Mouse (Mus musculus): ENCODE results near the gene Ppm1l.

Gene Ppm1l

GRCm38 (mm10) chr3:69446989-69447388, 130.3 kb downstream of the Ppm1l start:
- no peak for DNase-seq

GRCm38 (mm10) chr3:69449041-69449440, 132.4 kb downstream of the Ppm1l start:
- DNase-seq = no peak

GRCm38 (mm10) chr3:69454330-69454729, 137.7 kb downstream of the Ppm1l start:
- DNase-seq = no peak

- DNase-seq = no peak
These were observed 139.4 kb downstream of the Ppm1l start for GRCm38 (mm10) chr3:69456071-69456470.

- DNase-seq = no peak
These were observed 142.1 kb downstream of the Ppm1l start for GRCm38 (mm10) chr3:69458756-69459155.

DNA sequence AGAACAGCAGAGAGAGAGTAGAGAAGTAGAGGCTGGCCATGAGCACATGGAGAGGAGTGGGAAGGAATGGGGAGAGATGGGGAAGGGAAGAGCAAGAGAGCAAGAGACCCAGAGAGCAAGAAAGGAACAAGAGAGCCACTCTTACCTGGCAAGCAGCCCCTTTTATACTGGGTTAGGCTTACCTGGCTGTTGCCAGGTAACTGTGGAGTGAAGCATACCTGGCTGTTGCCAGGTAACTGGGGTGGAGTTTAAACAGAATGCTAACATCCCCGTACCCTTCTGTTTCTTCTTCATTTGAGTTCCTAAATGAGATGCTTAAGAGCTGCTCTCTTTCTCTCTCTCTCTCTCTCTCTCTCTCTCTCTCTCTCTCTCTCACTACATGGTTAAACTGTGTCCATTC, 145.3 kb downstream of the Ppm1l start:
- DNase-seq = no peak

DNA sequence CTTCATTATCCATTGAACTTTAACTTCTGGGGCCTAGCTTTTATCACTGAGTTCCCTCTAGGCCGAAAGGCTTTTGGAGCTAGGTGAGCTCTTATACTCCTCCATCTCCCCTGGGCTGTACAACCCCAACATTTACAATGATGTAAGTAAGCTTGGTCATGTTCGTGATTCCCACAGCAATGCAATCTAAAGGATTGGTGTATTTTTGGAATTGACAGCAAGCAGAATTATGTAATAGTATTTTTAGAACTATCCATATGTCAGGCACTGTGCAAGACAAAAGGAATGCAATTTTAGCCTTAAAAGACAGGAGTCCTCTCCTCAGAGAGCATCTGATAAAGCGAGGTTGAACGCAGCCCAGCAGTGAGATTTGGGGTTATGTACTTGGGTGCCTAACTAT, 149.1 kb downstream of the Ppm1l start:
- no peak for DNase-seq

GRCm38 (mm10) chr3:69468280-69469008, 151.8 kb downstream of the Ppm1l start:
- DNase-seq = no peak

DNA sequence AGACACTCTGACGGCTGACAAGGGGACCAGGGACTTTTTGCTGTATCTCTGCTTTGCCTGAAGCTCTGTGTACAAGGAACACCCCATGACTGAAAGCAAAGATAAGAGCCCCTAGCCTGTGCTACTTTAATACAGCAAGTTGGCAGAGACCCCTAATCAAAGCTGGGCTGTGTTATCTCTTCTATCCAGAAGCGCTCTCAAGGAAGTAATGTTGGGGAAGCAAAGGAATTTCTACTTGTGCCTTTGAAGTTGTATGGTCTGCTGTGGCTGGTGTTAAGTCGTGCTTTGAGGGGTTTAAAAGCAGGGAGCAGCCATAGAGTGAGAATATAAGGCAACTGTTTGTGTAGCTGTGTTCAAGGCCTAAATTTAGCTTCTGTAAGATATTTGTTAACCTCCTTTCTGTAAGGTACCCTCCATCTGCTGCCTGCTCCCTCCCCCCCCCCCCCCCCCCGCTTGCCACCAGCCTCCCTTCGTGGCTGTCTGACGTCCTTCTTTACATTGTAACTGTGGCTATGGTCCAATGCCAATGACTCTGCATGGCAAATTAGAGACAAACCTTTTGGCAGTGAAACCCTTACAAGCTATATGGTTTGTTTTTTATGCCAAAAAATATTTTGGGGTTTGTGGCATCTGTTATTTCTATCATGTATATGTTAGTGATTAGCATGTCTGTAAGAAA, 152.9 kb downstream of the Ppm1l start:
- DNase-seq = no peak

GRCm38 (mm10) chr3:69470142-69470796, 153.6 kb downstream of the Ppm1l start:
- DNase-seq = no peak

GRCm38 (mm10) chr3:69475850-69476450, 159.3 kb downstream of the Ppm1l start:
- no peak for DNase-seq

- DNase-seq = peak; percentile 55
These were observed 163.3 kb downstream of the Ppm1l start for GRCm38 (mm10) chr3:69479937-69480336.

GRCm38 (mm10) chr3:69481835-69482234, 165.2 kb downstream of the Ppm1l start:
- DNase-seq = peak; percentile 90

GRCm38 (mm10) chr3:69484006-69484574, 167.4 kb downstream of the Ppm1l start:
- DNase-seq = no peak

DNA sequence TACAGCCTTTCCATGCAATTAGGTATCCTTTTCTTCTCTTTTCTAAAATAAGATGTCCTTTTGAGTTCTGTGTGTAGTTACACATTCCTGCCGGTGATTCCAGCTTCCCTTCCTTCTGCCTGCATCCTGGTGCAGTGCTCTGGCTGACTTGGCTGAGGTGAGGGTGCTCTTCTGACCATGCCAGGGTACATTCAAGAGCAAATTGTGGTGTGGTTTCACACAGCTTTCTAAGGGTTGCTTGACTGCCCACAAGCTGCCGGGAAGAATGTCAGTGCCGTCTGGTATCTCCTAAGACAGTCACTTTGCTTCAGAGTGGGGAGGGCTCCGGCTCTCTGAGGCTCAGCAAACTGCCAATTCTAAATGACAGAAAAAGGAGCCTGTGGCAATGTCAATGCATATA, 167.9 kb downstream of the Ppm1l start:
- peak; percentile 53 for DNase-seq

GRCm38 (mm10) chr3:69485347-69485746, 168.7 kb downstream of the Ppm1l start:
- DNase-seq = no peak

DNA sequence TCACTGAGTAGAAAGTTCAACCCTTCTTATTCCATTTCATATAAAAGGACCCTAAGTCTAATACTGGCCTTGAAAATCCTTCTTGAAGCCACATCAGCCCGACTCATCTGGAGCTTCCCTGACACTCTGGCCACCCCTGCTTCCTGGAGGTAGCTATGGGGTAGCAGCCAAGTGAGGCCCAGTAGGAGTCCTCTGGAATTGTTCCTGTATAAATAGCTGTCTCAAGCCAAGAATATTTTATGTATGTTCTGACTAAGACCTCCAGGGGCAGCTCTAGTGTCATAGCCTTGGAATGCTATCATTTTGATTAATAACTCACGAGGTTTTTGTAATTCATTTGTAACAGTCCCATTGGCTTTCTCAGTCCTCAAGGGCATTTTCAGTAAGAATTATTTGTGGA, 169.1 kb downstream of the Ppm1l start:
- DNase-seq = no peak

GRCm38 (mm10) chr3:69487471-69487870, 170.8 kb downstream of the Ppm1l start:
- no peak for DNase-seq

- DNase-seq = peak; percentile 68
These were observed 173.0 kb downstream of the Ppm1l start for GRCm38 (mm10) chr3:69489669-69490068.

GRCm38 (mm10) chr3:69490981-69491681, 174.5 kb downstream of the Ppm1l start:
- DNase-seq = no peak

GRCm38 (mm10) chr3:69494233-69495010, 177.8 kb downstream of the Ppm1l start:
- DNase-seq = no peak

- no peak for DNase-seq
These were observed 180.5 kb downstream of the Ppm1l start for GRCm38 (mm10) chr3:69497178-69497577.
